Comparison of ENCODE assay signal across 9 mouse cellular contexts in genomic region chr10:8759228-8759627, GRCm38 (mm10).
DNase-seq lines count a peak whose midpoint lies in the region; ATAC-seq and TF ChIP-seq lines count a peak whose summit lies in the region.
"Had no signal": no experiment of that assay in that cellular context is flagged by ENCODE, and none has a peak within 500 bp of the region (broad histone marks: within the 10 kb centered on the region; RNA-seq: fewer than 3 reads in every experiment).

No protein-coding gene starts in this region.

- no peak overlapping the region for H3K4me2 ChIP-seq in stomach, embryonic 14.5 days (replicated peaks; ENCODE audit: low read depth, low read length)
- no peak overlapping the region for H3K4me2 ChIP-seq in stomach, postnatal 0 days (replicated peaks; ENCODE audit: low read depth)
- no peak overlapping the region for H3K4me2 ChIP-seq in stomach, embryonic 15.5 days

- no peaks in the 10 kb centered on the region for H3K36me3 ChIP-seq in kidney, adult 2 months (ENCODE audit: control insufficient read depth, insufficient read depth, low read length)
- no peaks in the 10 kb centered on the region for H3K36me3 ChIP-seq in stomach, embryonic 14.5 days (ENCODE audit: control insufficient read depth, insufficient read depth, low read length)
- H3K36me3 ChIP-seq in stomach, postnatal 0 days (ENCODE audit: control insufficient read depth, insufficient read depth, low read length) = no peaks in the 10 kb centered on the region
- H3K36me3 ChIP-seq in liver, adult 2 months (ENCODE audit: control insufficient read depth, insufficient read depth, low read length) = peaks cover 12% of the 10 kb centered on the region; the same call in 1 of the 2 replicates
- no peaks in the 10 kb centered on the region for H3K36me3 ChIP-seq in stomach, embryonic 15.5 days

- 0 out of 2 replicates have a peak overlapping the region, but pooled peaks have one; percentile 8 for H3K27ac ChIP-seq in kidney, adult 2 months (ENCODE audit: insufficient read depth, low read depth, low read length)
- H3K27ac ChIP-seq in stomach, embryonic 14.5 days (ENCODE audit: low read length) = peak overlapping the region; percentile 39; the same call in 1 of the 2 replicates
- no peak overlapping the region for H3K27ac ChIP-seq in stomach, postnatal 0 days (replicated peaks)
- peak overlapping the region; percentile 48; the same call in 1 of the 2 replicates for H3K27ac ChIP-seq in liver, adult 2 months (replicated peaks; ENCODE audit: insufficient read depth, low read depth, low read length)
- peak overlapping the region; percentile 91; the same call in 1 of the 2 replicates for H3K27ac ChIP-seq in stomach, embryonic 15.5 days

- no peak for TF ChIP-seq CTCF in kidney, adult 2 months (conservative IDR thresholded peaks at IDR 0.05; ENCODE audit: insufficient read depth, insufficient read length, low read depth, low read length)
- TF ChIP-seq CTCF in stomach, postnatal 0 days (IDR thresholded peaks at IDR 0.05; ENCODE audit: low read depth) = no peak
- TF ChIP-seq CTCF in liver, adult 2 months (IDR thresholded peaks at IDR 0.05; ENCODE audit: low read depth, low read length) = no peak

- TF ChIP-seq EP300 in stomach, postnatal 0 days (optimal IDR thresholded peaks at IDR 0.05) = no peak

- ATAC-seq in stomach, embryonic 14.5 days (ENCODE audit: insufficient number of reproducible peaks, insufficient read depth, low FRiP score, low read depth) = no peak
- ATAC-seq in stomach, postnatal 0 days (ENCODE audit: low FRiP score, low TSS enrichment) = no peak
- ATAC-seq in stomach, embryonic 15.5 days (ENCODE audit: insufficient read depth, low FRiP score, low read depth) = no peak
- no peak for ATAC-seq in inflammation-experienced regulatory T-cells, adult 6 months

- H3K4me3 ChIP-seq in kidney, adult 2 months (ENCODE audit: insufficient read depth, low read depth, low read length) = no peak overlapping the region
- no peak overlapping the region for H3K4me3 ChIP-seq in stomach, embryonic 14.5 days (ENCODE audit: low read depth, low read length)
- H3K4me3 ChIP-seq in stomach, postnatal 0 days (ENCODE audit: low read depth, low read length) = no peak overlapping the region
- H3K4me3 ChIP-seq in liver, adult 2 months (ENCODE audit: insufficient read depth, low read depth, low read length) = no peak overlapping the region
- H3K4me3 ChIP-seq in stomach, embryonic 15.5 days (replicated peaks) = no peak overlapping the region

- TF ChIP-seq POLR2A in kidney, adult 2 months (IDR thresholded peaks at IDR 0.05; ENCODE audit: low read depth, low read length) = no peak
- TF ChIP-seq POLR2A in liver, adult 2 months (IDR thresholded peaks at IDR 0.05; ENCODE audit: extremely low read depth, insufficient read depth, low read length) = no peak

- H3K4me1 ChIP-seq in kidney, adult 2 months (ENCODE audit: control insufficient read depth, insufficient read depth, low read length) = 0 out of 2 replicates have a peak, but pooled peaks cover 2% of the 10 kb centered on the region
- H3K4me1 ChIP-seq in stomach, embryonic 14.5 days (ENCODE audit: control insufficient read depth, insufficient read depth, low read length) = peaks cover 32% of the 10 kb centered on the region; the same call in 1 of the 2 replicates
- no peaks in the 10 kb centered on the region; the same call in 1 of the 2 replicates for H3K4me1 ChIP-seq in stomach, postnatal 0 days (replicated peaks; ENCODE audit: control insufficient read depth, insufficient read depth)
- 0 out of 2 replicates have a peak, but pooled peaks cover 2% of the 10 kb centered on the region for H3K4me1 ChIP-seq in liver, adult 2 months (ENCODE audit: control insufficient read depth, insufficient read depth, low read length)
- peaks cover 16% of the 10 kb centered on the region; the same call in 1 of the 2 replicates for H3K4me1 ChIP-seq in stomach, embryonic 15.5 days

- no peak overlapping the region for H3K9ac ChIP-seq in stomach, embryonic 14.5 days (replicated peaks; ENCODE audit: low read depth, low read length)
- no peak overlapping the region for H3K9ac ChIP-seq in stomach, postnatal 0 days (ENCODE audit: low read length)
- H3K9ac ChIP-seq in liver, adult 2 months (ENCODE audit: low read depth, low read length) = no peak overlapping the region
- H3K9ac ChIP-seq in stomach, embryonic 15.5 days = no peak overlapping the region

- H3K27me3 ChIP-seq in kidney, adult 2 months (replicated peaks; ENCODE audit: control insufficient read depth, insufficient read depth, low read length) = no peaks in the 10 kb centered on the region
- H3K27me3 ChIP-seq in stomach, embryonic 14.5 days (ENCODE audit: control insufficient read depth, insufficient read depth, low read length) = no peaks in the 10 kb centered on the region
- H3K27me3 ChIP-seq in stomach, postnatal 0 days (ENCODE audit: control insufficient read depth, insufficient read depth, low read length) = no peaks in the 10 kb centered on the region
- no peaks in the 10 kb centered on the region for H3K27me3 ChIP-seq in liver, adult 2 months (ENCODE audit: control insufficient read depth, insufficient read depth, low read length)
- no peaks in the 10 kb centered on the region for H3K27me3 ChIP-seq in stomach, embryonic 15.5 days (replicated peaks)

- DNase-seq in kidney, adult 2 months = peak; percentile 34
- DNase-seq in kidney, postnatal 10 days = no peak
- no peak for DNase-seq in stomach, postnatal 0 days (ENCODE audit: low spot score)
- DNase-seq in liver, adult 2 months (ENCODE audit: extremely low read depth, low read depth, low spot score) = peak; percentile 46
- no peak for DNase-seq in testis, postnatal 10 days (ENCODE audit: low spot score)
- DNase-seq: thymus, adult 2 months had no signal

- H3K79me2 ChIP-seq in liver, adult 2 months (ENCODE audit: control insufficient read depth, insufficient read depth, low read length) = peaks cover 2% of the 10 kb centered on the region; the same call in 1 of the 2 replicates

- no peaks in the 10 kb centered on the region for H3K9me3 ChIP-seq in stomach, embryonic 14.5 days (ENCODE audit: control insufficient read depth, low read depth, low read length)
- no peaks in the 10 kb centered on the region for H3K9me3 ChIP-seq in stomach, postnatal 0 days (ENCODE audit: control insufficient read depth, low read length)
- H3K9me3 ChIP-seq in stomach, embryonic 15.5 days = no peaks in the 10 kb centered on the region

- 65% methylated on average over 7 of the region's 7 CpGs for WGBS in kidney, adult 2 months
- 83% methylated on average over 7 of the region's 7 CpGs for WGBS in stomach, embryonic 14.5 days
- WGBS in stomach, postnatal 0 days = 73% methylated on average over 7 of the region's 7 CpGs
- WGBS in liver, adult 2 months = 74% methylated on average over 7 of the region's 7 CpGs
- 74% methylated on average over 7 of the region's 7 CpGs for WGBS in stomach, embryonic 15.5 days

Comparison
In these comparisons a context has a peak if more than half of its experiments do, and no peak if none do; other contexts are left out.
1. DNase-seq: peak in kidney, adult 2 months (single experiment) and liver, adult 2 months (single experiment); none in kidney, postnatal 10 days (single experiment), stomach, postnatal 0 days (single experiment) and testis, postnatal 10 days (single experiment).